Mouse (Mus musculus): Measurements from ENCODE around the gene Crispld2. TPM values are rescaled to one million over a fixed set of nuclear protein-coding genes. Genes with fewer than 3 reads are reported as not detected.
A peak's percentile ranks its signal among the peaks of the same experiment; 100 is the strongest.

Gene Crispld2
- 2.1 and 2.5 TPM in 2 replicates for polyA plus RNA-seq (2015; fragmentation: Nextera tagmentation; extraction: Ambion mirVana)

- H3K4me3 ChIP-seq (ENCODE audit: low read depth, low read length): peak within 1 kb of the TSS; percentile 37
Observed at GRCm38 (mm10) chr8:119992249-119992648, at the start of gene Crispld2. Crispld2 (plus strand) TSS chr8:119992438.

GRCm38 (mm10) chr8:119943616-119944015 is 48.6 kb upstream of the Crispld2 start:
- Histone ChIP-seq H3K4me2 (ENCODE audit: low read depth, low read length) (no peak overlapping the region), H3K9me3 (ENCODE audit: low read length) (no peaks in the 10 kb centered on the region), H3K36me3 (replicated peaks; ENCODE audit: insufficient read depth, low read length) (peaks cover 59% of the 10 kb centered on the region), H3K27me3 (ENCODE audit: insufficient read depth, low read length) (no peaks in the 10 kb centered on the region), H3K27ac (ENCODE audit: low read depth) (no peak overlapping the region), H3K4me1 (ENCODE audit: insufficient read depth) (no peaks in the 10 kb centered on the region), H3K4me3 (ENCODE audit: low read depth, low read length) (no peak overlapping the region), H3K9ac (replicated peaks) (no peak overlapping the region)
- WGBS (ENCODE audit: insufficient replicate concordance): 87% methylated on average over 10 of the region's 10 CpGs
- TF ChIP-seq CTCF (IDR thresholded peaks at IDR 0.05; ENCODE audit: low read depth): no peak
- TF ChIP-seq EP300 (IDR thresholded peaks at IDR 0.05; ENCODE audit: low read depth): no peak
- no peak for ATAC-seq
- DNase-seq: no peak

More at GRCm38 (mm10) chr8:119992249-119992648, at the start of gene Crispld2:
- Histone ChIP-seq H3K27ac (ENCODE audit: low read depth) (no peak within 1 kb of the TSS), H3K4me1 (ENCODE audit: insufficient read depth) (no peaks in the 10 kb centered on the region), H3K9ac (replicated peaks) (no peak within 1 kb of the TSS), H3K4me2 (ENCODE audit: low read depth, low read length) (peak within 1 kb of the TSS; percentile 44), H3K36me3 (replicated peaks; ENCODE audit: insufficient read depth, low read length) (no peaks in the 10 kb centered on the region), H3K9me3 (ENCODE audit: low read length) (no peaks in the 10 kb centered on the region), H3K27me3 (ENCODE audit: insufficient read depth, low read length) (peaks cover 26% of the 10 kb centered on the region)
- DNase-seq (peak; percentile 75), ATAC-seq (peak; percentile 44; the same call in 1 of the 2 replicates)
- TF ChIP-seq EP300 (IDR thresholded peaks at IDR 0.05; ENCODE audit: low read depth) (no peak), CTCF (IDR thresholded peaks at IDR 0.05; ENCODE audit: low read depth) (peak; percentile 34; the same call in 1 of the 2 replicates)
- 1% methylated on average over 25 of the region's 25 CpGs for WGBS (ENCODE audit: insufficient replicate concordance)

- ATAC-seq: peak; percentile 70
- Histone ChIP-seq H3K36me3 (replicated peaks; ENCODE audit: insufficient read depth, low read length) (peaks cover 61% of the 10 kb centered on the region), H3K27me3 (ENCODE audit: insufficient read depth, low read length) (no peaks in the 10 kb centered on the region)
Observed at GRCm38 (mm10) chr8:119944096-119944811, 48.0 kb upstream of the Crispld2 start.

GRCm38 (mm10) chr8:119946326-119946865 is 45.8 kb upstream of the Crispld2 start:
- TF ChIP-seq EP300 (IDR thresholded peaks at IDR 0.05; ENCODE audit: low read depth) (no peak), CTCF (IDR thresholded peaks at IDR 0.05; ENCODE audit: low read depth) (no peak)
- H3K4me3 ChIP-seq (ENCODE audit: low read depth, low read length): no peak overlapping the region
- no peak for DNase-seq

More at GRCm38 (mm10) chr8:119944096-119944811, 48.0 kb upstream of the Crispld2 start:
- H3K4me2 ChIP-seq (ENCODE audit: low read depth, low read length): no peak overlapping the region
- H3K27ac ChIP-seq (ENCODE audit: low read depth): no peak overlapping the region
- DNase-seq: peak; percentile 81
- H3K9me3 ChIP-seq (ENCODE audit: low read length): no peaks in the 10 kb centered on the region
- 65% methylated on average over 9 of the region's 9 CpGs for WGBS (ENCODE audit: insufficient replicate concordance)
- no peak overlapping the region for H3K4me3 ChIP-seq (ENCODE audit: low read depth, low read length)
- H3K4me1 ChIP-seq (ENCODE audit: insufficient read depth): no peaks in the 10 kb centered on the region
- no peak overlapping the region for H3K9ac ChIP-seq (replicated peaks)
- TF ChIP-seq EP300 (IDR thresholded peaks at IDR 0.05; ENCODE audit: low read depth): no peak
- peak; percentile 96 for TF ChIP-seq CTCF (IDR thresholded peaks at IDR 0.05; ENCODE audit: low read depth)

GRCm38 (mm10) chr8:119947653-119948052 is 44.6 kb upstream of the Crispld2 start:
- Histone ChIP-seq H3K9ac (replicated peaks) (no peak overlapping the region), H3K4me2 (ENCODE audit: low read depth, low read length) (no peak overlapping the region), H3K36me3 (replicated peaks; ENCODE audit: insufficient read depth, low read length) (peaks cover 70% of the 10 kb centered on the region), H3K27ac (ENCODE audit: low read depth) (no peak overlapping the region), H3K27me3 (ENCODE audit: insufficient read depth, low read length) (no peaks in the 10 kb centered on the region), H3K4me1 (ENCODE audit: insufficient read depth) (no peaks in the 10 kb centered on the region), H3K4me3 (ENCODE audit: low read depth, low read length) (no peak overlapping the region), H3K9me3 (ENCODE audit: low read length) (no peaks in the 10 kb centered on the region)
- ATAC-seq: no peak
- DNase-seq: no peak
- WGBS (ENCODE audit: insufficient replicate concordance): 90% methylated on average over 19 of the region's 19 CpGs
- TF ChIP-seq EP300 (IDR thresholded peaks at IDR 0.05; ENCODE audit: low read depth) (no peak), CTCF (IDR thresholded peaks at IDR 0.05; ENCODE audit: low read depth) (no peak)

More at GRCm38 (mm10) chr8:119946326-119946865, 45.8 kb upstream of the Crispld2 start:
- no peaks in the 10 kb centered on the region for H3K27me3 ChIP-seq (ENCODE audit: insufficient read depth, low read length)
- ATAC-seq: no peak
- H3K4me1 ChIP-seq (ENCODE audit: insufficient read depth): no peaks in the 10 kb centered on the region
- peaks cover 70% of the 10 kb centered on the region for H3K36me3 ChIP-seq (replicated peaks; ENCODE audit: insufficient read depth, low read length)
- H3K9ac ChIP-seq (replicated peaks): no peak overlapping the region
- no peak overlapping the region for H3K4me2 ChIP-seq (ENCODE audit: low read depth, low read length)
- no peak overlapping the region for H3K27ac ChIP-seq (ENCODE audit: low read depth)
- 86% methylated on average over 8 of the region's 8 CpGs for WGBS (ENCODE audit: insufficient replicate concordance)
- no peaks in the 10 kb centered on the region for H3K9me3 ChIP-seq (ENCODE audit: low read length)

- no peak overlapping the region for H3K4me2 ChIP-seq (ENCODE audit: low read depth, low read length)
- ATAC-seq: no peak
- no peak for TF ChIP-seq CTCF (IDR thresholded peaks at IDR 0.05; ENCODE audit: low read depth)
- TF ChIP-seq EP300 (IDR thresholded peaks at IDR 0.05; ENCODE audit: low read depth): no peak
- no peak overlapping the region for H3K27ac ChIP-seq (ENCODE audit: low read depth)
- H3K9ac ChIP-seq (replicated peaks): no peak overlapping the region
- peaks cover 71% of the 10 kb centered on the region for H3K36me3 ChIP-seq (replicated peaks; ENCODE audit: insufficient read depth, low read length)
- no peaks in the 10 kb centered on the region for H3K9me3 ChIP-seq (ENCODE audit: low read length)
- H3K4me3 ChIP-seq (ENCODE audit: low read depth, low read length): no peak overlapping the region
- WGBS (ENCODE audit: insufficient replicate concordance): 88% methylated on average over 15 of the region's 15 CpGs
- H3K4me1 ChIP-seq (ENCODE audit: insufficient read depth): no peaks in the 10 kb centered on the region
- no peak for DNase-seq
- H3K27me3 ChIP-seq (ENCODE audit: insufficient read depth, low read length): no peaks in the 10 kb centered on the region
Observed at GRCm38 (mm10) chr8:119948340-119948739, 43.9 kb upstream of the Crispld2 start.
